Mouse (Mus musculus): Measurements from ENCODE around the gene Eef1e1. TPM values are rescaled to one million over a fixed set of nuclear protein-coding genes. Genes with fewer than 3 reads are reported as not detected.

The Eef1e1 gene
- polyA plus RNA-seq, 1 experiment from 2014 or later = 16.1 TPM

GRCm38 (mm10) chr13:38607130-38607529, 51.7 kb downstream of the Eef1e1 start:
- DNase-seq (ENCODE audit: low spot score) (no peak), ATAC-seq (no peak)
- 85% methylated on average over 6 of the region's 6 CpGs for WGBS
- Histone ChIP-seq H3K9ac (replicated peaks; ENCODE audit: low read depth) (no peak overlapping the region), H3K9me3 (ENCODE audit: low read length) (no peaks in the 10 kb centered on the region), H3K4me2 (replicated peaks; ENCODE audit: low read depth, low read length) (no peak overlapping the region), H3K36me3 (ENCODE audit: insufficient read depth, low read length) (no peaks in the 10 kb centered on the region), H3K4me1 (ENCODE audit: insufficient read depth, low read depth, low read length) (no peaks in the 10 kb centered on the region), H3K4me3 (ENCODE audit: low read depth, low read length) (no peak overlapping the region), H3K27ac (ENCODE audit: low read length) (no peak overlapping the region), H3K27me3 (replicated peaks; ENCODE audit: insufficient read depth, low read length) (no peaks in the 10 kb centered on the region)
- TF ChIP-seq CTCF (IDR thresholded peaks at IDR 0.05) (no peak), EP300 (IDR thresholded peaks at IDR 0.05) (no peak)

GRCm38 (mm10) chr13:38605353-38605752, 53.5 kb downstream of the Eef1e1 start:
- no peak for DNase-seq (ENCODE audit: low spot score)
- no peaks in the 10 kb centered on the region for H3K36me3 ChIP-seq (ENCODE audit: insufficient read depth, low read length)
- H3K27me3 ChIP-seq (replicated peaks; ENCODE audit: insufficient read depth, low read length) = no peaks in the 10 kb centered on the region
- TF ChIP-seq CTCF (IDR thresholded peaks at IDR 0.05) (no peak), EP300 (IDR thresholded peaks at IDR 0.05) (no peak)
- H3K4me1 ChIP-seq (ENCODE audit: insufficient read depth, low read depth, low read length) = no peaks in the 10 kb centered on the region
- H3K9ac ChIP-seq (replicated peaks; ENCODE audit: low read depth) = no peak overlapping the region
- 72% methylated on average over 6 of the region's 6 CpGs for WGBS
- no peak overlapping the region for H3K27ac ChIP-seq (ENCODE audit: low read length)
- H3K9me3 ChIP-seq (ENCODE audit: low read length) = no peaks in the 10 kb centered on the region
- no peak for ATAC-seq
- no peak overlapping the region for H3K4me3 ChIP-seq (ENCODE audit: low read depth, low read length)
- no peak overlapping the region for H3K4me2 ChIP-seq (replicated peaks; ENCODE audit: low read depth, low read length)

DNA sequence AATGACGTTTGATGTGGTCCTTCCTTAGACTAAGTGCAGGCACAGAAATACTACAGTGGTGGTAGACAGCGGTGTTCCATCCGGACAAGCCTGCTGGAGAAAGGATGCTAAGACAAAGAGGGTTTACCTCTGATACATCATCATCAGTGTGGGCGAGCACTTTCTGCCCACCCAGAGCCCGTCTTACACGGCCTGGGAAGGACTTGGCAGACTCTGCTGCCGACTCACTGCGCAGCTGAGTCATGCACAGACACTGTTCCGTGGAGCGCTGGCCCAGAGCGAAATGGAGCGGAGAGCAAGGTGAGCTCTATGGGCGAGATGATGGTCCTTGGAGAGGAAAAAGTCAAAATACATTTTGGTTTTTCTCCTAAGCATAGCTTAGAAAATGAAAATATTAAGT, 55.9 kb downstream of the Eef1e1 start:
- WGBS = 83% methylated on average over 13 of the region's 13 CpGs
- no peak overlapping the region for H3K4me3 ChIP-seq (ENCODE audit: low read depth, low read length)
- no peaks in the 10 kb centered on the region for H3K27me3 ChIP-seq (replicated peaks; ENCODE audit: insufficient read depth, low read length)
- no peak for ATAC-seq
- no peaks in the 10 kb centered on the region for H3K9me3 ChIP-seq (ENCODE audit: low read length)
- H3K9ac ChIP-seq (replicated peaks; ENCODE audit: low read depth) = no peak overlapping the region
- no peak overlapping the region for H3K4me2 ChIP-seq (replicated peaks; ENCODE audit: low read depth, low read length)
- no peak overlapping the region for H3K27ac ChIP-seq (ENCODE audit: low read length)
- no peak for DNase-seq (ENCODE audit: low spot score)
- H3K36me3 ChIP-seq (ENCODE audit: insufficient read depth, low read length) = no peaks in the 10 kb centered on the region
- H3K4me1 ChIP-seq (ENCODE audit: insufficient read depth, low read depth, low read length) = no peaks in the 10 kb centered on the region
- TF ChIP-seq EP300 (IDR thresholded peaks at IDR 0.05) = no peak
- no peak for TF ChIP-seq CTCF (IDR thresholded peaks at IDR 0.05)

DNA sequence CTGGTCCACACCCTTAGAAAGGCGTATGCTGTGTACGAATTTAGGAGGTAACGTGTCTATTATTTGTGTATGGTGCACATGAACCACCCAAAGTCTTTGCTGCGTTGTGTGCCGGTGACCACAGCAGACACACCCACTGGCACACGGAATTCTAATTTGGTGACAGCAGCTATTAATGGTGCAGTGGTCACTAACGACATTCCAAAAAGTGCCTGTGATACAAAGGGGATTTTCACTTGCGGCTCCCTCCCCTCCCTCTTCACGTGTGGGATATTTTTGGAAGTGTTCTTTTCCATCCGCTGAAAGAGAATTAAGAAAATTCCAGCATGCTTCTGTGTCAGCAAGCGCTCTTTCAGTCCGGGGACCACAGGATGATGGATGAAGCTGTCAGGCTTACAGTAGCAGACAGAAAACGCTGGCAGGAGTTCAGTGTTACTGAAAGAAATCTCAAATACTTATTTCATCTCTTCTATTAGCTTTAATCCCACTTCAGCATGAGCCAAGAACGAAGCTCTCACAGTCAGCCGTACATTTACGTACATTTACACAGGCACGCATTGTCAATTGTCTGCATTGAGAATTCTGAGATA, 56.5 kb downstream of the Eef1e1 start:
- TF ChIP-seq EP300 (IDR thresholded peaks at IDR 0.05) = no peak
- Histone ChIP-seq H3K36me3 (ENCODE audit: insufficient read depth, low read length) (no peaks in the 10 kb centered on the region), H3K4me3 (ENCODE audit: low read depth, low read length) (no peak overlapping the region), H3K9ac (replicated peaks; ENCODE audit: low read depth) (no peak overlapping the region), H3K4me1 (ENCODE audit: insufficient read depth, low read depth, low read length) (no peaks in the 10 kb centered on the region), H3K4me2 (replicated peaks; ENCODE audit: low read depth, low read length) (no peak overlapping the region), H3K27me3 (replicated peaks; ENCODE audit: insufficient read depth, low read length) (no peaks in the 10 kb centered on the region), H3K27ac (ENCODE audit: low read length) (no peak overlapping the region), H3K9me3 (ENCODE audit: low read length) (no peaks in the 10 kb centered on the region)
- DNase-seq (ENCODE audit: low spot score) (no peak), ATAC-seq (no peak)
- WGBS = 47% methylated on average over 17 of the region's 17 CpGs

GRCm38 (mm10) chr13:38600811-38601210, 58.0 kb downstream of the Eef1e1 start:
- no peak overlapping the region for H3K4me3 ChIP-seq (ENCODE audit: low read depth, low read length)
- no peaks in the 10 kb centered on the region for H3K27me3 ChIP-seq (replicated peaks; ENCODE audit: insufficient read depth, low read length)
- H3K4me1 ChIP-seq (ENCODE audit: insufficient read depth, low read depth, low read length) = no peaks in the 10 kb centered on the region
- 80% methylated on average over 11 of the region's 11 CpGs for WGBS
- H3K4me2 ChIP-seq (replicated peaks; ENCODE audit: low read depth, low read length) = no peak overlapping the region
- TF ChIP-seq EP300 (IDR thresholded peaks at IDR 0.05) = no peak
- TF ChIP-seq CTCF (IDR thresholded peaks at IDR 0.05) = no peak
- ATAC-seq (no peak), DNase-seq (ENCODE audit: low spot score) (no peak)
- no peak overlapping the region for H3K27ac ChIP-seq (ENCODE audit: low read length)
- no peaks in the 10 kb centered on the region for H3K36me3 ChIP-seq (ENCODE audit: insufficient read depth, low read length)
- no peak overlapping the region for H3K9ac ChIP-seq (replicated peaks; ENCODE audit: low read depth)
- no peaks in the 10 kb centered on the region for H3K9me3 ChIP-seq (ENCODE audit: low read length)

DNA sequence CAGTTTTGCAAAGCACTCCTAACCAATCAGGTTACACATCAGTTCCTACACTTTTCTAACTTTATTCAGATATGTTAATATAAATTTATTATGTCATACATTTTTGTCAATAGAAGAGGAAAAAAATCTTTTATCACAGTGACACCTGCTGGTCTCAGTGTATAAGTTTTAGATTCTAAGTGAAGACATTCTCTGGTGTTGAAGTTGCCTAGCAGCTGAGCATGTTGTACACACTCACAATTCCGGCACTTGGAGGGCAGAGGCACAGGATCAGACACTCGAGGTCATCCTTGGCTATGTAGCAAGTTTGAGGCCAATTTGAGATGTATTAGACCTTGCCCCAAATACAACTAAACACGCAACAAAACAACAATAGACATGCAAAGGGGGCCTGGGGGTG, 61.8 kb downstream of the Eef1e1 start:
- 46% methylated on average over 3 of the region's 3 CpGs for WGBS
- no peak overlapping the region for H3K4me2 ChIP-seq (replicated peaks; ENCODE audit: low read depth, low read length)
- H3K4me3 ChIP-seq (ENCODE audit: low read depth, low read length) = no peak overlapping the region
- no peaks in the 10 kb centered on the region for H3K27me3 ChIP-seq (replicated peaks; ENCODE audit: insufficient read depth, low read length)
- no peak overlapping the region for H3K9ac ChIP-seq (replicated peaks; ENCODE audit: low read depth)
- no peaks in the 10 kb centered on the region; the same call in 1 of the 2 replicates for H3K4me1 ChIP-seq (ENCODE audit: insufficient read depth, low read depth, low read length)
- TF ChIP-seq CTCF (IDR thresholded peaks at IDR 0.05) = peak; percentile 50
- TF ChIP-seq EP300 (IDR thresholded peaks at IDR 0.05) = no peak
- ATAC-seq = no peak
- no peaks in the 10 kb centered on the region for H3K9me3 ChIP-seq (ENCODE audit: low read length)
- H3K36me3 ChIP-seq (ENCODE audit: insufficient read depth, low read length) = no peaks in the 10 kb centered on the region
- peak; percentile 60 for DNase-seq (ENCODE audit: low spot score)
- H3K27ac ChIP-seq (ENCODE audit: low read length) = no peak overlapping the region

DNA sequence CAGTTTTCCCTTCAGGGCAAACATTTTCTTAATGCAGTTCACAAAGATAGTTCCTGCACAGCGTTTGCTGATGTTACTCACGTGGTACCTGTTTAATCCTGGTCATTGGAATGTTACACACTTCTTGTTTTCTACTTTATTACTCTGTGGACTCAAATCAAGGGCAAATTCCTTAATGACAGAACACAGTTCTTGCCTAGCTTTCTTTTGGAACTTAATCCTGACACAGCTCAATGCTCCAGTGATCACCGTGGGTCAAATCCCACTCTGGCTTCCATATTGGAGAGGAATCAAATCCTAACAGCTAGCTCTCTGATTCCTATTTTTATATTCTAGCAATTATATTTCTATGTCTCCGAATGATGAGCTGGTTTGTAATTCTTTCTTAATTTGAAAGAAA, 62.4 kb downstream of the Eef1e1 start:
- DNase-seq (ENCODE audit: low spot score) (no peak), ATAC-seq (no peak)
- Histone ChIP-seq H3K27ac (ENCODE audit: low read length) (no peak overlapping the region), H3K4me3 (ENCODE audit: low read depth, low read length) (no peak overlapping the region), H3K36me3 (ENCODE audit: insufficient read depth, low read length) (no peaks in the 10 kb centered on the region), H3K9me3 (ENCODE audit: low read length) (no peaks in the 10 kb centered on the region), H3K27me3 (replicated peaks; ENCODE audit: insufficient read depth, low read length) (no peaks in the 10 kb centered on the region), H3K4me1 (ENCODE audit: insufficient read depth, low read depth, low read length) (no peaks in the 10 kb centered on the region; the same call in 1 of the 2 replicates), H3K4me2 (replicated peaks; ENCODE audit: low read depth, low read length) (no peak overlapping the region), H3K9ac (replicated peaks; ENCODE audit: low read depth) (no peak overlapping the region)
- TF ChIP-seq CTCF (IDR thresholded peaks at IDR 0.05) = no peak
- no peak for TF ChIP-seq EP300 (IDR thresholded peaks at IDR 0.05)
- 89% methylated on average over 4 of the region's 4 CpGs for WGBS

Other genes starting within 250 kb of the Eef1e1 start
- 145 and 151 TPM in 2 replicates for gene Txndc5, start 130.2 kb downstream of the Eef1e1 start, polyA plus RNA-seq (2015; fragmentation: Nextera tagmentation; extraction: Ambion mirVana)
- gene Bloc1s5, start 23.9 kb downstream of the Eef1e1 start, polyA plus RNA-seq (2015; fragmentation: Nextera tagmentation; extraction: Ambion mirVana) = 13.6 and 15.8 TPM in 2 replicates

Measured in lung, postnatal 0 days (tissue).